Mouse (Mus musculus) liver, embryonic 14.5 days (tissue): ENCODE results near the gene Rpp30.
A peak's percentile ranks its signal among the peaks of the same experiment; 100 is the strongest.

Experiments
- CTCF ChIP-seq: IDR thresholded peaks from 2 replicates; pipeline ENCODE4 v1.5.1; 2016; ENCODE audit warnings: antibody characterized with exemption, low read depth, control low read depth
- EP300 ChIP-seq: IDR thresholded peaks from 2 replicates; pipeline ENCODE4 v1.6.1; 2016; ENCODE audit warnings: antibody characterized with exemption, low read depth

DNA sequence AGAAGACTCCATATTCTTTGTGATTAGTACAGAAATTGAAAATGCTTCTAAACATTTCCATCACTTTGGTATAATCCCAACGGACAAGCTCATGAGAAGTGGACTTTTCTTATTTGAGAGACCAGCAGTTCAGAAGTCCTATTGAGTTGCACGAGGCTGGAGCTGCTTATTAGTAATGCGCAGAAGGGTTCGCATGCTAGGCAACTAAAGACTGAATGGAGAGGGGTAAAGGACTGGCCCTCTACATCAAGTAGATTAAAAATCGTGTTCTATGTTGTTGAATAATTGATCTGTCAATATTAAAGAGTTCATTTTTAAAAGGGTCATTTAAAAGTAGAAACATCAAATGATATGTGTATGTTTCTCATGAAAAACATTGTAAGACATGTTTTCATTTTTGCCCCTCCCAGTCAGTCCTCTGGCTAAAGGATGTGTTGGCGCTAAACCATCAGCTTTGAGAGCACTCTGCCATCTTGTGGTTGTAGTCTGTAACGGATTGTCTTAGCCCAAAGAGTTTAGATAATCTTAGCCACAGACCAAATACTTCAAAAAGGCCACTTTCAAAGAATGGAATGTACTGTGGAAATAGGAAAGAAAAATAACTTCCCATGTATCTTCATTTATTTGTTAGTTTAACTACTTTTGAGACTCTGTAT, 782 bp upstream of the Rpp30 start:
- TF ChIP-seq EP300, result no peak
- TF ChIP-seq CTCF, result peak; percentile 72
